Mouse (Mus musculus) hindbrain, embryonic 10.5 days (tissue): Measurements from ENCODE around the gene Akap9. TPM values are rescaled to one million over a fixed set of nuclear protein-coding genes. Genes with fewer than 3 reads are reported as not detected.

Experiments used
- polyA plus RNA-seq: library from polyadenylated mRNA; unstranded; fragments of >200 nt; fragmentation: Nextera tagmentation; extraction: Ambion mirVana; gene quantifications from 2 replicates; pipeline ENCODE4 v1.2.1, GENCODE M21; 2016

The Akap9 gene
- polyA plus RNA-seq, 1 experiment from 2014 or later = 122 TPM

Other genes with a start within 250 kb of the Akap9 start
- gene Ankib1, start 125.1 kb upstream of the Akap9 start, polyA plus RNA-seq = 9.3 and 13.1 TPM in 2 replicates
- 58.4 and 62.4 TPM in 2 replicates for gene Krit1, start 124.9 kb upstream of the Akap9 start, polyA plus RNA-seq
- gene Lrrd1, start 82.9 kb upstream of the Akap9 start, polyA plus RNA-seq = 0.08 TPM in 1 of 2 replicates, not detected in the other
- gene Mterf1a, start 34.1 kb upstream of the Akap9 start, polyA plus RNA-seq = 7.9 and 8.6 TPM in 2 replicates
- gene Cyp51, start 176.7 kb downstream of the Akap9 start, polyA plus RNA-seq = 115 and 131 TPM in 2 replicates